Mouse (Mus musculus) c-Kit-positive CD71-negative TER-119-negative erythroid progenitor cells, embryonic 14.5 days (primary cell): ENCODE measurements around the gene Wdr86.

Experiments used
- DNase-seq: peaks from one replicate; pipeline ENCODE4 v3.0.0-alpha.2; 2013; ENCODE audit warnings: low read depth

Wdr86 gene

GRCm38 (mm10) chr5:24684578-24685365, 45.8 kb downstream of the Wdr86 start:
- no peak for DNase-seq

GRCm38 (mm10) chr5:24681436-24681835, 49.1 kb downstream of the Wdr86 start:
- no peak for DNase-seq

- peak; percentile 72 for DNase-seq
Observed at GRCm38 (mm10) chr5:24674238-24674637, 56.3 kb downstream of the Wdr86 start.
